Mouse (Mus musculus) liver, adult (tissue): ENCODE data around the gene Vmn1r93.
"Not testable (repeated sequence)": the region's sequence is repeated elsewhere in the genome, so short reads cannot be mapped to it uniquely, and the experiment has no call there.

Experiments
- GATA4 ChIP-seq: IDR thresholded peaks from 2 replicates; pipeline ENCODE4 v1.6.1; 2014; ENCODE audit warnings: mild to moderate bottlenecking, low read length; ENCODE audit not compliant: insufficient replicate concordance

Gene Vmn1r93

GRCm38 (mm10) chr7:20138988-20139387 lies at the start of gene Vmn1r93:
Vmn1r93 (minus strand) TSS chr7:20139088.
- not testable (repeated sequence) for TF ChIP-seq GATA4

DNA sequence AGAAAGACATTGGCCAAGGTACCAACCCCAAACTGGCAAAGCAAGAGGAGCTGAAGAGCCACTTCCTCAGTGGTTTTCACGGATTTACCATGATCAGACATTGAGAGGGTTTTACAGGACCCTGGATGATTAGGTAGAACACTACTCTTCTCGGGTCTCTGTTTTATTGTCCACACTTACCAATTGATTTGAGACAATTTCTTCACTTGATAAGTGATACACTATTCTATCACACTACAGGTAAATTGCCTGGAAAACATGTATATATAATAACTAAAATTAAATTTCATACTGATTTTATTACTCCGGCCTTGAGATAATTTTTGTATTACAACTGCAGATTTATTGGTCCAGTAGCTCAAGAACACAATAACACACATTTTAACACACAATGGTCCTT lies 29.4 kb upstream of the Vmn1r93 start, which contains the start of gene Vmn1r94:
TSS of gene Vmn1r94 (minus strand) at position 101 of the 400 bp plus-strand sequence.
- TF ChIP-seq GATA4, result not testable (repeated sequence)

DNA sequence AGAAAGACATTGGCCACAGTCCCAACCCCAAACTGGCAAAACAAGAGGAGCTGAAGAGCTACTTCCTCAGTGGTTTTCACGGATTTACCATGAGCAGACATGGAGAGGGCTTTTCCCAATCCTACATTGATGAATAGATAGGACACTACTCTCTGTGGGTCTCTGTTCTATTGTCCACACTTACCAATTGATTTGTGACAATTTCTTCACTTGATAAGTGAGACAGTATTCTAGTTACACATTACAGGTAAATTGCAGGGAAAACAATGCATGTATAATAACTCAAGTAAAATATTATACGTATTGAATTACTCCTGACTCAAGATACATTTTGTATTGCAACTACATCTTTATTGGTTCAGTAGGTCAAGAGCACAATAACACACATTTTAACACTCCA lies 16.4 kb downstream of the Vmn1r93 start, which contains the start of gene Gm16442:
TSS of gene Gm16442 (minus strand) at position 101 of the 400 bp plus-strand sequence.
- not testable (repeated sequence) for TF ChIP-seq GATA4

DNA sequence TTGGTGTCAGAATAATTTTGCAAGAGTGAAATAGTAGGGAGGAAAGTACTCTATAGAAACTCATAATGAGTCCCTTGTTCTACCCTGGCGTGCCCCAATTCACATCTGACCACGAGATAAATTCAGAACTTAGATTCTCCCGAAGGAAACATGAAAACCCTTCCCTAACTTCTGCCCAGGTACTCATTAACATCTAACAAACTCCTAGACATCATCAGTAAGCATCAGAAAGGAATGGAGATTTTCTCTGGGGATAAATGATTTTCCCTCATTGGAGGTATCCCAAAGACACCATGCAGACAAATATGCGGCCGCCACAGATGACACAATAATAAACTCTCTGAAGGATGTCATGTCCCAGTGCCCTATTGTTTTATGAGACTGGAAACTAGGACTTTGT lies 39.5 kb downstream of the Vmn1r93 start, which contains the start of gene Vmn1r91:
TSS of gene Vmn1r91 (plus strand) at position 301 of the 400 bp plus-strand sequence.
- TF ChIP-seq GATA4, result not testable (repeated sequence)
